Mouse (Mus musculus): Measurements from ENCODE around the gene Sord.

DNA sequence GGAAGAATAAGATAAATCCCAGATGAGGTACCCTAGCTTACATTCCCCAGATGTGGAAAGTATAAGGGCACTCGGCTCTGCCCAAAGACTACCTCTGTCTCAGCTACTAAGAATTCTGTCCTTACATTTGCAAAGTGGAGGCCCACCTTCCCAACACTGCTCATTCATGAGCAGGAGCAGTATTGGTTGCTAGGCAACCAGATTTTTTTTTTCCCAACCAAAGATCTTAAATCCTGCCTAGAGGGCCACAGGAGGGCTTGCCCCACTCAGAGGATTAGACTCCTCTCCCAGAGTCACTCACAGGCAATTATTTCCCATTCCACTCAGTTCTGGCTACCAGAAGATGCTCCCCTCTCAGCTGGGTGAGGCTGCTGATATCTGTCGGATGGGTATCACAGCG, 30.1 kb downstream of the Sord start:
- TF ChIP-seq POLR2A (IDR thresholded peaks at IDR 0.05; ENCODE audit: control insufficient read depth in 1 of 2, insufficient read depth in 1 of 2, low read depth in 1 of 2, low read length in 2 of 2, poor library complexity in 1 of 2) (no peak), CTCF (IDR thresholded peaks at IDR 0.05 in 2 of 3, conservative IDR thresholded peaks at IDR 0.05 in 1 of 3; ENCODE audit: control insufficient read depth in 1 of 3, insufficient read depth in 1 of 3, low read depth in 2 of 3, low read length in 3 of 3, poor library complexity in 1 of 3, severe bottlenecking in 1 of 3) (no peak), TCF12 (IDR thresholded peaks at IDR 0.05; ENCODE audit: low read depth, low read length) (no peak), CHD2 (IDR thresholded peaks at IDR 0.05; ENCODE audit: low read length) (no peak), MAFK (IDR thresholded peaks at IDR 0.05; ENCODE audit: borderline replicate concordance, low read depth, low read length) (no peak), MYC (IDR thresholded peaks at IDR 0.05; ENCODE audit: low read depth, low read length) (no peak), RAD21 (IDR thresholded peaks at IDR 0.05; ENCODE audit: low read depth, low read length) (no peak), POLR2AphosphoS2 (IDR thresholded peaks at IDR 0.05; ENCODE audit: low read length) (no peak), TAL1 (IDR thresholded peaks at IDR 0.05; ENCODE audit: low read length) (no peak), EP300 (IDR thresholded peaks at IDR 0.05; ENCODE audit: low read depth in 1 of 2, low read length in 2 of 2) (no peak), JUND (IDR thresholded peaks at IDR 0.05; ENCODE audit: low read depth, low read length) (no peak)
